Mouse (Mus musculus): ENCODE data around the gene Myo1g. TPM values are rescaled to one million over a fixed set of nuclear protein-coding genes. Genes with fewer than 3 reads are reported as not detected.

Myo1g gene
- total RNA-seq (2015; ENCODE audit: low replicate concordance) (19.2 and 20.8 TPM in 2 replicates), total RNA-seq (2017; ENCODE audit: low replicate concordance) (18.7 and 20.8 TPM in 2 replicates)

DNA sequence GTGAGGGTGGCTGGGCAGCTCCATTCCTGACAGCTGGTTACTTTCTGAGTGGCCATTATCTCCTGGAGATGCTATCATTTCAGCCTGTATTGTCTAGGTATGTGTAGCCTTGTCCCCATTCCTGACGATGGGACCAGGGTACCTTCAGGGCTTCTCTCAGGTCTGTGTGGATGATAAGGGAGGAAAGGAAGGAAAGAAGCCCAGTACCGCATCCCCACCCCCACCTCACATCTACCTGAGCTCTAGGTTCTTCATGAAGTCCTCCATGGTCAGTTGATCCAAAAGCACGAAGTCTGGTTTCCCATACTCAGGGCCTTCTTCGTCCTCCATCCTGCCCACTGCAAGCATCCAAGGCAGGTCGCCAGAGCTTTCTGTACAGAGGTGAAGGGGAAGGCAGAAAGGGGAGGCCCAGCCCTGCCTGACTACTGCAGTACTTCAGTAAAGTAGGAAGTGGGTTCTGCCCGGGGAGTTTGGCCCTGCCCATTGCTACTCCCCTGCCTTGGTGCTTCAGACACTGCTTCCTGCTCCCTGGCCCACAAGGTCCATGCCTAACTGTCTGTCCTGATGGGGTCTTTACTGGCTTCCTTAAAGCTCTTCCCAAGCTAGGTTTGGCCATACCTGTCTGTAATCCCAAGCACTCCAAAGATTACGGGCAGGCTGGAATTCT, at the start of gene Myo1g:
Myo1g (minus strand) TSS at position 459 of the 667 bp plus-strand sequence.
- ATAC-seq (replicated peaks; ENCODE audit: low FRiP score, poor library complexity, severe bottlenecking): no peak

GRCm38 (mm10) chr11:6569410-6569777, 48.6 kb upstream of the Myo1g start:
- no peak for ATAC-seq (replicated peaks; ENCODE audit: low FRiP score, poor library complexity, severe bottlenecking)

DNA sequence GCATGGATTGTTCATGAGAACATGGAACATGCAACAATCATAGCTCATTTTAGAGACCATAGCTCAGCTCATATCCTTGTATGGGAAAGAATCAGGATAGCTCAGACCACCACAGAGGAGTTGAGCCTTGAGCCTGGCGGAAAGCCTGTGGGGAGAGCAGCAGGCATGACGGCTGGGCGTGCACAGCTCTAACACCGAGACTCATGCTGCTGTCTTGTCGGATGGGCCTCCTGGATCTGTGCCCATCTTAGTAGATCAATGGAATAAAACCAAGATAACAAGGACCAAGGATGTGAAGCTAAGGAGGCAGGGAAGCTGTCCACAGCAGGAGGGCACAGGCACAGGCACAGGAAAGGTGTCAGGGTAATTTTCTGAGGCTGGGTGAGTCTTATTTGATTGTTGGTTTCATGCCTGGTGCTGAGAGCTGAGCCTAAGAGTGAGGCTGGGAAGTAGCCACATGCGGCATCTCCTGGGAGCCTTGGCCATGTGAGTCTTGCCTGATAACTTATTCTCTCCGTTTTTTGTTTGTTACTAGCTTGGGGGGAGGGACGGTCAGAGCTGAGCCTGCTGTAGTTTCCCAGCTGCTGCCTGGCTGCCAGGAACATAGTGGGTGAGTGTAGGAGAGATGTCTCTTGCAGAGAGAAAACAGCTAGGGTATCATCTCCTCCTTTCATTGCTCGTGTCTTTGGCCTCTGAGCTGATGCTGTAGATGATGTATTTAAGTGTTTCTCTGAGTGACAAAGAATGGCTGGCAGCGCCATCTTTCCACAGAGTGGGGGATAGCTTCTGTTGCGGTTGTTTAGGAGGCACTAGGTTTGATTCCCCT, 48.0 kb upstream of the Myo1g start:
- ATAC-seq (replicated peaks; ENCODE audit: low FRiP score, poor library complexity, severe bottlenecking): peak; percentile 33; the same call in 1 of the 2 replicates

GRCm38 (mm10) chr11:6567951-6568350, 47.2 kb upstream of the Myo1g start:
- 0 out of 2 replicates have a peak, but pooled peaks have one; percentile 29 for ATAC-seq (replicated peaks; ENCODE audit: low FRiP score, poor library complexity, severe bottlenecking)

DNA sequence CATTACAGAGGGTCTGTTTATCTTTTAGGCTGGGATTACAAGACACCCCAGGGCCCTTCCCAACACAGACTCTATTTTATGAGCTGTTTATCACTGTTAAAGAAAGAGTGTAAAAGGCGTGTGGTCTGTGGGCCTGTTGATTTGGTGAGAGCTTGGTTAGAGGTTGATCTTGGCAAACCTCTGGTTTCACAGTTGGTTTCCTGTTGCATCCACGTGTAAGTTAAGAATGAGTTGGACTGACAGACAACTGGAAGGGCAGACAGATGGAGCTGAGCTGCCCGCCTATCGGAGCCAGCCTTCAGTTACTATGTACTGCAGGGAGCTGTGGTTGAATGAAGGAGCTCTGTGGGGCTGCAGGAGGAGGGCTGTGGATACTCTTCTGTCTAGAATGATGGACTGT, 45.7 kb upstream of the Myo1g start:
- no peak for ATAC-seq (replicated peaks; ENCODE audit: low FRiP score, poor library complexity, severe bottlenecking)

DNA sequence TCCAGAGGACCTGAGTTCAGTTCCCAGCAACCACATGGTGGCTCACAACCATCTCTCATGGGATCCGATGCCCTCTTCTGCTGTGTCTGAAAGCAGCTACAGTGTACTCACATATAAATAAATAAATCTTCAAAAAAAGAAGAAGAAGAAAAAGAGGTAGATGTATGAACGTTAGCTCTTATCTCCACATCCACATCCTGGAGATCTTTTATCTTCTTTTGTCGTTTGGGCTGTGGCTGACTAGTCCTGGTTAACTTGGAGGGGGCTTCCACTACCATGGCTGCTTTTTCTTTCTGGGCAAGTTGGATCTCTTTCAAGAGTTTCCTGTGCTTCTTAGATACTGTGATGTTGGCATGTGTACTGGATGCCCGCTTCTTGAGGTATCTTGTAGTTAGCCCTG, 42.4 kb upstream of the Myo1g start:
- ATAC-seq (replicated peaks; ENCODE audit: low FRiP score, poor library complexity, severe bottlenecking): no peak

- 0 out of 2 replicates have a peak, but pooled peaks have one; percentile 34 for ATAC-seq (replicated peaks; ENCODE audit: low FRiP score, poor library complexity, severe bottlenecking)
Observed at GRCm38 (mm10) chr11:6562359-6562758, 41.6 kb upstream of the Myo1g start.

- ATAC-seq (replicated peaks; ENCODE audit: low FRiP score, poor library complexity, severe bottlenecking): no peak
Observed at GRCm38 (mm10) chr11:6561474-6561873, 40.7 kb upstream of the Myo1g start.

GRCm38 (mm10) chr11:6560655-6561360, 40.0 kb upstream of the Myo1g start:
- no peak for ATAC-seq (replicated peaks; ENCODE audit: low FRiP score, poor library complexity, severe bottlenecking)

DNA sequence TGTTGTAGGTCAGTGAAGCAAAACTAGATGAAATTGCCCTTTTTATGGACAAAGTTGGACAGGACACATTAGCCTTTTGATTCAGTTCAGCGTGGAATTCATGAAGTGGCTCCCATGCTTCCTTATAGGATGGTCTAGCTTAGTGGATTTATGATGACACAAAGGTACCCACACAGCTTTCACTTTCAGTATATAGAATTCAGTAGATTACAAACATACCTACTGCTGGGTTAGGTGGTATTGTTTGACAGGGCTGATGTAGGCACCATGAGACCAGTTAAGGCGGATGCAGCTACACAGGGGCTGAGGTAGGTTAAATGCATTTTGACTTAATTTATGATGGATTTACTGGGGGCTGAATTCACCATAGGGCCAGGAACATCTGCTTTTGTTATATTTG, 39.2 kb upstream of the Myo1g start:
- ATAC-seq (replicated peaks; ENCODE audit: low FRiP score, poor library complexity, severe bottlenecking): no peak

DNA sequence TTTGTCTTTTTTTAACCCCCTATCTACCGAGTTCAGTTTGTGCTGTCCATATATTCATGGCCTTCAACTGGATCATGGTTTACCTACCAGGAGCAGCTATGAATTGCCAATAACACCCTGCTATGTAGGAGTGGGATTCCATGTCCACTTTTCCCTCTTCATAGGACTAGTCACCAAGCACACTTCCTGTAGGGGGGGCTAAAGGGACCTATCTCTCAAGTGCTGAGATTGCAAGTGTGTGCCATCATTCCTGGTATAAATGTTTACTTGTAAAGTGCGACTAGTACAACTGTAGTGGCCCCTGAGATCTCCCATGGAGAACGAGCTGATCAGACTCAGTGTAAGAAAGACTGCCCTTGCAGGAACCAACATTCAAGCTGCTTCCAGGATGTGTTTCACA, 37.5 kb upstream of the Myo1g start:
- ATAC-seq (replicated peaks; ENCODE audit: low FRiP score, poor library complexity, severe bottlenecking): no peak

- ATAC-seq (replicated peaks; ENCODE audit: low FRiP score, poor library complexity, severe bottlenecking): no peak
Observed at GRCm38 (mm10) chr11:6550201-6550600, 29.4 kb upstream of the Myo1g start.

DNA sequence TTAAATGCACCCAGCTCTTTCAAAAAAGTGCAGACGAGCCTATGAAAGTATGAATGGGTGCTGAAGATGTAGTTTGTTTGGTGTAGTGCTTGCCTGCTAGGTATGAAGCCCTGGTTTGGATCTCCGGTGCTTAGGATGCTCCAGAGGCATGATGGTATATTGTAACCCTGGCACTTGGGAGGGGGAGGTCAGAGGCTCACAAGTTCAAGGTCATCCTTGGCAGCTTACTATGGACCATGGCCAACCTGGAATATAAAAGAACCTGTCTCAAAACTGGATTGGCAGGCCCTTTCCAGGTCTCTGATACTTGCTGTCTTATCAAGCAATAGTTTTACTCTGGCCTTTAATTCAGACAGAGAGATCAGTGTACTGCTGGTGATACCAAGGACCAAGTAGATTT, 29.0 kb upstream of the Myo1g start:
- ATAC-seq (replicated peaks; ENCODE audit: low FRiP score, poor library complexity, severe bottlenecking): no peak

DNA sequence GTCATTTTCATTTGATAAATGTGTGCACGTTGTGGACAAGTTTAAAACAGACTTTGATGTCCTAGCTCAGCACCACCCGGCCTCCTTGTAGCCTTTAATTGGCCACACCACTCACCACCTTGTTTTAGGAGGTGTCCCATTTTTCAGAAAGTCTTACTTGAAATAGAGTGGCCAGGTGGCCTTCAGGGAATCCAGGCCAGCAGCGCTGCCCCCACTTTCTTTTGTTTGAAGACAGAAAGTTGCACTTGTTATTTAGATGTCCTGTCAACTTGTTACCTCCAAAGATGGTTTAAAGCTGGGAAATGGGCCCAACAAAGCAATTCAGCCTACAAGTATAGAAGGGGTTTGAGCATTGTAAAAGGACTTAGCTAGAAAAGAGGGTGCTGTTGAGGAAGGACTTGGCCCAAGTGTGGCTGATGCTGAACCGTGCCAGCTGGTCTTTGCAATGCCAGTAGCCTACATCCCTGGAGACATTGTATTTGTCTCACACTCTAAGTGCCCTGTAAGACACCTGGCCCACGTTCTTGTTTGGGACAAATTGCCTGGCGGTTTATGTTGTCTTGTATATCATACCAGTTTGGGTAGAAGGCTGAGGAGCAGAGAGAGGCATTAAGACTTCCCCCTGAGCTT, 27.0 kb upstream of the Myo1g start:
- no peak for ATAC-seq (replicated peaks; ENCODE audit: low FRiP score, poor library complexity, severe bottlenecking)

GRCm38 (mm10) chr11:6547037-6547680, 26.4 kb upstream of the Myo1g start:
- ATAC-seq (replicated peaks; ENCODE audit: low FRiP score, poor library complexity, severe bottlenecking): no peak

GRCm38 (mm10) chr11:6546205-6547013, 25.6 kb upstream of the Myo1g start, which contains the start of gene Ccm2:
Gene Ccm2, plus strand, starts transcription at chr11:6546887.
- peak; percentile 91 for ATAC-seq (replicated peaks; ENCODE audit: low FRiP score, poor library complexity, severe bottlenecking)

GRCm38 (mm10) chr11:6545857-6546192, 25.1 kb upstream of the Myo1g start:
- ATAC-seq (replicated peaks; ENCODE audit: low FRiP score, poor library complexity, severe bottlenecking): no peak

- no peak for ATAC-seq (replicated peaks; ENCODE audit: low FRiP score, poor library complexity, severe bottlenecking)
Observed at GRCm38 (mm10) chr11:6545186-6545856, 24.6 kb upstream of the Myo1g start.
